Mouse (Mus musculus) erythroblast, adult 5-6 weeks (primary cell): ENCODE results near the gene Ddx18. TPM values are rescaled to one million over a fixed set of nuclear protein-coding genes. Genes with fewer than 3 reads are reported as not detected.

Source experiments
- ATAC-seq: replicated peaks from 2 replicates; pipeline ENCODE4 v1.8.0; 2016; ENCODE audit warnings: moderate number of reproducible peaks, mild to moderate bottlenecking, moderate TSS enrichment, inconsistent platforms; ENCODE audit not compliant: poor library complexity, low FRiP score, severe bottlenecking
- total RNA-seq, 2 experiments: library from RNA; stranded (forward) in 1 of 2; stranded (reverse) in 1 of 2; fragments of 150-400 nt in 1 of 2; fragments of 200-764, 138-1000 nt in 1 of 2; gene quantifications; 2 replicates each; pipeline versions ENCODE4 v1.2.3 to v1.2.4; 2015 to 2017; ENCODE audit warnings: low replicate concordance in 2 of 2

Gene Ddx18
- 20.9 and 27.2 TPM in 2 replicates for total RNA-seq (2015; ENCODE audit: low replicate concordance)
- 3.2 and 9.7 TPM in 2 replicates for total RNA-seq (2017; ENCODE audit: low replicate concordance)

- peak; percentile 97 for ATAC-seq
These were observed at the start of gene Ddx18 for GRCm38 (mm10) chr1:121567521-121568489. Gene Ddx18 (minus strand): TSS chr1:121567989.

DNA sequence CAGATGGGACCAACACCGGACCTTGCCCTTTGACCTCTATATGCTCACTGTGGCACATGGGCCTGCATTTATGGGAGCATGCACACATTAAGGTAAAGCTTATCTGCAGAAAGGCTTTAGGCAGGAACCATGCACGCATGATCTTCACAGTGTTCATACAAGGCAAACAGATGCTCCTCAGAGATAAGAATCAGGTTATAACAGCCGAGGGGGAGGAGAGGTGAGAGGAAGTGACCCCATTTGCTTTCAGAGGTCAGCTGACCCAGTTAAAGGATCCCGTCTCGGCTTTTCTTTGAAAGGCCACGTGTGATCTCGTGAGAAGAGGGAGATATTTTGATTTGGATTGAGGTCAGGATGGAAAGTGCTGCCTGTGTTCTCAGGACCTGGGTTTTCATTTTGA lies 40.2 kb upstream of the Ddx18 start:
- ATAC-seq, result no peak

- ATAC-seq, result no peak
These were observed 37.3 kb upstream of the Ddx18 start for GRCm38 (mm10) chr1:121605118-121605517.

DNA sequence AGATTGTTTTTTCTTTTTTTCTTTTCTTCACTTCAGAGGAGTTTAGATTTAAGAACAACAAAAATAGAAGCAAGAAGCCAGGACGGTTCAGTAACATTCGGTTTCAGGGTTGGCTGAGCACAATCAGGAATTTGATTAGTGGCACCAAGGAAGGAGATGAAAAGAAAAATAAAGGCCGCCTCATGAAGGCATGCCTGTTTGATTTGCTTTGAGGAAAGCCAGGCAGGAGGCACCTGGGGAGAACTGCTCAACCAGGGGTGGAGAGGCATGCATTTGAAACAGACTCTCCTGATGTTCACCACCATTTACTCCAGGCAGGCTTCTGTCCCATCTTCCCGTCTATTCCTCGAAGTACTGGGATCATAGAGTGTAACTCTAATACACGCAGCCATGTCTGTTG lies 34.1 kb upstream of the Ddx18 start:
- no peak for ATAC-seq

DNA sequence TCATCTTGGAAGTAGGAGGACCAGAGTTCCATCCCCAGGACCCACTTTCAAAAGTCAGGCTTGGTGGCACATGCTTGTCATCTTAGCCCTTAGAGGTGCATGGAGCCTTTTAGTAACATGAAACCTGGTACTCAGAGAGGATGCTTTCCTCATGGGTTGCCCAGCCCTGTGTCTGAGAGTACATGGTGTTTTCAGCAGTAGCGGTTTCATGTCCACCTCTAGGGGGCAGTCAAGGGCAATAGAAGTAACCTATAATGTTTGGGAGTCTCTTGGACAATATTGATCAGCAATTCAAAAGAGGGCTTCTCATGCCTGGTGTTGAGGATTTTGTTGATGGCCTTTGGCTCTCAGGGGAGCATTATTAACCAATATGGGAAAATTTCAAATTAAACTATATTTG lies 33.3 kb upstream of the Ddx18 start:
- no peak for ATAC-seq

DNA sequence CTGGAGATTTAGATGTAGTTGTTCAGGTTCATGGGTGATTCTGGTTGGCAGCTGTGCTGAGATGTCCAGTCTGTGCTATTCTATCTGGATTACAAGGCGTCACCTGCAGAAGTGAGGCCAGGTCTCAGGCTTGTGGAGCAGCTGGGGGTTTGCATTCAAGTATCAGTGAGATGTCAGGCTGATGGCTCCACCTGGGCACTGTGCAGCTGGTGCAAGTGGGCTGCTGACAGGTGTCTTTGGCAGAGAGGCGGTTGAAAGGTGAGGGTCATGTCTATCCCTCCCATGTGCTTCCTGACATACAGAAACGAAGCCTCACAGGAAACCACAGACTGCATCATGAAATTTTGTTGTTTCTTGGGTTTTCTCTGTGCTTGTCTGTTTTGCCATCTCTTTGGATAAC lies 30.6 kb upstream of the Ddx18 start:
- ATAC-seq, result no peak

DNA sequence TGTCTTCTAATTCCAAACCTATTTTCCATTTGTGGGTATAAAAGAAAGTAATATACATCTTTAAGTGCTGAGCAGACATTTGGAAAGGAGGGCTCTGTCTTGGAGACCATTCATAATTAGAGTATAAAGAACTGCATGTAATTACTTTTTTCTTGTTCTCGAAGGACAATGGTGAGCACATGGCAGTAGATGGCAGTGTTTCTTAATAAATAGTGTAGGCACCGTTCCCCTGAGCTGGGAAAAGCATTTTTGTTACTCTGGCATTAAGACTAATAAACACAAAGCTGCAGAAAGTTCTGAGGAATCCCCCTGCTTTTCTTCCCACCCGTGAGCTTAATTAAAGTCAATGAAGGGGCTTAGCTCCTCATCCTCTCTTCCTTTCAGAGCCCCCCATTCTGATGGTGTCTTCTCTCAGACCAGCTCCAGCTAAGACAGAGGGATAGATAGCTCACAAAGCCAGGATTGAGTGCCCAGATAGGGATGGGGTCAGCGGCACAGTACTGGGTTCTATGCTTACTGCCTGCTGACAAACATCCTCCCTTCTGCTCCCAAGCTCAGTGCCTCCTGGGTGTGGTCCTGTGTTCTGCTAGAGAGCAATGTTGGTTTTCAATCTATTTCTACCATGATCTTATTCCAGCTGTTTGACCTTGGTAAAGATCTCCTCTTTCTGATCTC lies 29.3 kb upstream of the Ddx18 start:
- ATAC-seq, result no peak

- ATAC-seq, result no peak
These were observed 17.0 kb upstream of the Ddx18 start for GRCm38 (mm10) chr1:121584838-121585237.

DNA sequence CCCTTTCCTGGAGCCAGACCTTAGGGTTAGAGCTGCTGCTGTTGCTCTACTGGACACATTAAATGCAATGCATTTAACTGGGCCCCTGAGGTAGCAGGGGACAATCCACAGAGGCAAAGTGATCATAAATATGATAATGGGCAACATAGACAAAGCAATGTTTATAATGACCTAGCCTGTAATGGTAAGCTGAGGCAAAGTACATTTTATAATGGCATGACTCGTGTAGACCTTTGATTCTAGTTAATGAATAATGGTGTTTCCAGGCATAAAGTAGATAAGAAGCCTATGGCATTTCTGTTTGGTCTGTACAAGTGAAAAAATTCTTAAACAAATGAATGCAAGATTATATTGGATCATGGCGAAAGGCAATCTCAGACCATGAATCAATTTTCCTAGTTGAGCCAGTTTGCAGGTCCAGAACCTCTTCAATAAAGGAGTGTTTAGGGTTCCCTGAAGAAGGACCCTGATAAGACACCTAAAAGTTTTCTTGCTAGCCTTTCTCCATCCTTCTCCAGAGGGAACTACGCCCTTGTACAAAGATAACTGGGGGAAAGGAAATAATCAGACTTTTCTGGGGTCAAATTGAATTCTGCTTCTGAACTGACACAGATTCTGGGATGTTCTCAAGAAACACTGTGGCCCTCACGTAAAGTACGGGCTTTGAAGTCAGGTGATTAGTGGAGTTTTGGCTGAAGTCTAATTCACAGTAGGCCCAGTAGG lies 13.5 kb upstream of the Ddx18 start:
- no peak for ATAC-seq

- ATAC-seq, result no peak
These were observed 9.7 kb upstream of the Ddx18 start for GRCm38 (mm10) chr1:121577491-121577890.

GRCm38 (mm10) chr1:121570522-121570921 lies 2.7 kb upstream of the Ddx18 start:
- ATAC-seq, result no peak

DNA sequence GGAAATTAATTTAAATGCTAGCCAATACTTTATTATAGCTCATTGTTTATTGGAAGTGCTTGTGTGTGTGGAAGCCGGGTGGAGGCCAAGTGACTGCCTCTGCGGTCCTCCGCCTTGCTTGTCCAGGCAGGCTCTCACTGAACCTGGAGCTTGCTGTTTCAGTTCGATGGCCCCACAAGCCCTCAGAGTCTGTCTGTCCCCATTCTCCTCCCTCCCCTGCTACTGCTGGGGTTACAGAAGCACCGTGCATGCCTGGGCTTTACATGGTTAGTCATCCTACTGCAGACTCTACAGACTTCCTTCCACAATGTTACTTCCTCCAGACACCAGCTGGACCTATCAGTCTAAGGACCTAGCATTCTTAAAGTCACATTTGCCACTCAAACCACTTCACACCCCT lies 9.9 kb downstream of the Ddx18 start:
- ATAC-seq, result no peak

GRCm38 (mm10) chr1:121551457-121551835 lies 16.3 kb downstream of the Ddx18 start:
- ATAC-seq, result no peak

GRCm38 (mm10) chr1:121550801-121551456 lies 16.9 kb downstream of the Ddx18 start:
- ATAC-seq, result no peak

- ATAC-seq, result no peak
These were observed 18.3 kb downstream of the Ddx18 start for GRCm38 (mm10) chr1:121549456-121549855.

DNA sequence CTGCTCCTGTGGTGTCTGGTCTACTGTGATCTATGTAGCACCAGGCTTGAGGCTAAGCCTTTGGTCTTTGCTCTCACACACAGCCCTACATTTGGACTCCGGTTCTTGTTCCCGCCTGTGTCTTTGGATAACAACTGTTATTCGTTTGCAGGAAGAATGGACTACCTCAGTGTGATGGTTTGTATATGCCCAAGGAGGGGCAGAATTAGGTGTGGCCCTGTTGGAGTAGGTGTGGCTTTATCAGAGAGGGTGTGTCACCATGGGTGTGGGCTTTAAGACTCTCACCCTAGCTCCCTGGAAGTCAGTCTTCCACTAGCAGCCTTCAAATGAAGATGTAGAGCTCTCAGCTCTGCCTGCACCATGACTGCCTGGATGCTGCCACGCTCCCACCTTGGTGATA lies 19.1 kb downstream of the Ddx18 start:
- ATAC-seq, result no peak

DNA sequence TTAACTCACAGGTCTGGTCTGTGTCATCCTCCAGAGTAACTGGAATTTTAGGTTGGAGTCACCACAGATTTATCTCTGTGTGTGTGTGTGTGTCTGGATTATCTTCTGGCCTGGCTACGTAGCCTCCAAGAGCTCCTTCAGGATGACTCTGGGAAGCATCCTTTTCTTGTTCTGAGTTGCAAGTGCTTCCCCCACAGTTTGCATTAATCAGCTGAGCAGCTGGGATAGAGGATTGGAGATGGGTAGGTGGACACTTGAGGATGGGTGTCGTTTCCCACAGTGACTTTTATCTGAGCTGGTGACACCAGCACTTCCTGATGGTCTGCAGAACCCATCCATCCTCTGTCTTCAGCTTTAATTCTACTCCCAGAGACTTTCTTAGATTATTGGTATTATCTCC lies 20.9 kb downstream of the Ddx18 start:
- ATAC-seq, result no peak

DNA sequence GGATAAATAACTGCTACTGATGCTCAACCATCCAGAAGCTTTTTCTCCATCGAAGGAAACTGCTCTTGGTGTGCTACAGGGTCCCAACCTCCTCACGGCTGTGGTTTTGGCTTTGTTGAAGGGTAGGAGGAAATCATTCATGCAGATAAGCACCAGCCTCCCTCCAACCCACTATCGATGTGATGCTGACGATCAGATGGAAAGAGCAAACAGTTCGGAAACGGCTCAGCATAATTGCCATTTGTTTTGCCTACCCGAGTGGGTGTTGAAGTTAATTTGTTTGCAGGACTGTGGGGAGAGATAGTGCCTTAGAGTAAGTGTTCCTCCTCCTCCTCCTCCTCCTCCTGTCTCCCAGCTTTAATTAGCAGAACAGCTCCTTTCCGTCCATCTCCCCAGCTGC lies 27.4 kb downstream of the Ddx18 start:
- no peak for ATAC-seq

- ATAC-seq, result no peak
These were observed 36.4 kb downstream of the Ddx18 start for GRCm38 (mm10) chr1:121531439-121531838.

DNA sequence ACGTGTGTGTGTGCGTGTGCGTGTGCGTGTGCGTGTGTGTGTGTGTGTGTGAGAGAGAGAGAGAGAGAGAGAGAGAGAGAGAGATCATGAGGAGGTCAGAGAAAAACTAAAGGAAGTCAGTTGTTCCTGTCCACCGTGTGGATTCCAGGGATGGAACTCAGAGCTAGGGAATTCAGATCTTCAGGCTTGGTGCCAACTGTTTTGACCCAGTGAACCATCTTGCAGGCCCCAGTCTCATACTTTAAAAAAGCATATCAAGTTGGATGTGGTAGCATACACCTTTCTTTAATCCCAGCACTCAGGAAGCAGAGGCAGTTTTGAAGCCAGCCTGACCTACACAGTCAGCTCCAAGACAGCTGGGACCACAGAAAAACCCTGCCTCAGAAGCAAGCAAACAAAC lies 38.5 kb downstream of the Ddx18 start:
- no peak for ATAC-seq
